Mouse (Mus musculus) embryo, embryonic 9.5 days (tissue): ENCODE measurements around the gene Orm1.
A peak's percentile ranks its signal among the peaks of the same experiment; 100 is the strongest.

Source experiments
- DNase-seq: peaks from one replicate; pipeline ENCODE4 v3.0.0-alpha.2; 2017; ENCODE audit errors: extremely low spot score

Gene Orm1

GRCm38 (mm10) chr4:63355877-63356665 is 11.7 kb downstream of the Orm1 start, which contains the start of gene Orm3:
Gene Orm3, plus strand, starts transcription at chr4:63356162.
- DNase-seq, result no peak

GRCm38 (mm10) chr4:63356981-63357570 is 12.7 kb downstream of the Orm1 start:
- DNase-seq, result no peak

DNA sequence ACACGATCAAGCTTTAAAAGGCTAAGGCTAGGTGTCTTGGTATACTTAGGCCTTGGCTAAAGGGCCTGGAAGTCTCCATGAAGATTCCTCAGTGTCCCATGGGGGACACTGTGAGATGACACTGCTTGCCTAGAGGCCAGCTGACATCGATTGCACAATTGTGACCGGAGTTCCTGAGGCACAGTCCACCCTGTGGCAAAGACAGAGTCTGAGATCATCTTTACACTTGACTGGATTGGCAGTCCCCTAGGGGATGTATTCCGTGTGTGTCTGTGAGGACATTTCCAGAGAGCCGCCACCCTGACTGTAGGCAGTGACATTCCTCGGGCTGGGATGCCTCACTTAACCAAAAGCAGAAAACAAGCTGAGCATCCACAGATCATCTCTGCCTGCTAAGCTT is 15.5 kb downstream of the Orm1 start:
- no peak for DNase-seq

DNA sequence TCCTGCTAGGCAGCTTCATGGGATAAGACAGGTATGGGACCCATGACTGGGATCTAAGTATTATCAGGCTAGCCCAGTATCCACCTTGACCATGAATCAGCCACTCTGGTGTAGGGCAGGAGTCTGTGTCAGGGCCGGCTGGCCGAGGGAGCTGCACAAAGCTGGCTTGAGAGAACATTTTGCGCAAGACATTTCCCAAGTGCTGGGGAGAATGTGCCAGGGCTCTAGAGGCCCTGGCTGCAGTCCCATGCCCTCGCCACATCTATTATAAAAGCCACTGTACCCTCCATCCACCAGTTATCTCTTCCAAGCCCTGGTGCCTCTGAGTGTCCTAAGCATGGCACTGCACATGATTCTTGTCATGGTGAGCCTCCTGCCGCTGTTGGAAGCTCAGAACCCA is 17.8 kb downstream of the Orm1 start, which contains the start of gene Orm2:
TSS of gene Orm2 (plus strand) at position 300 of the 400 bp plus-strand sequence.
- no peak for DNase-seq

DNA sequence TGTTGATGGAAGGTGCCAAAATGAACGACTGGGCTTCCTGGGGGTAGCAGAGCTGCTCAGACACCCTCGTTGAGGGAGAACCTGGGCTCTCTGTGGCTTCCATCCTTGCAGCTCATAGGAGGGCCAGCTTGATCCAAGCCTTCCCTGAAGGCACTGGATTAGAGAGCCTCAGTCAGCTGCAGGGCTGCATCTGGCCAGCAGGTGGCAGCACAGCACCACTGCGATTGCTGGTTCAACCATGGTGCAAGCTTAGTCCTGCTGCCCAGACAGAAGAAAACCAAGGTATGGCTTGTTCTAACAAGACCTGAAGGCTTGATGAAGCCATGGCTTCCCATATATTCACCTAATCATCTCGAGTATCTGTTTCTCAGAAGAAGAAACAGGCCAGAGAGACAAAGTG is 24.2 kb downstream of the Orm1 start:
- peak; percentile 81 for DNase-seq

DNA sequence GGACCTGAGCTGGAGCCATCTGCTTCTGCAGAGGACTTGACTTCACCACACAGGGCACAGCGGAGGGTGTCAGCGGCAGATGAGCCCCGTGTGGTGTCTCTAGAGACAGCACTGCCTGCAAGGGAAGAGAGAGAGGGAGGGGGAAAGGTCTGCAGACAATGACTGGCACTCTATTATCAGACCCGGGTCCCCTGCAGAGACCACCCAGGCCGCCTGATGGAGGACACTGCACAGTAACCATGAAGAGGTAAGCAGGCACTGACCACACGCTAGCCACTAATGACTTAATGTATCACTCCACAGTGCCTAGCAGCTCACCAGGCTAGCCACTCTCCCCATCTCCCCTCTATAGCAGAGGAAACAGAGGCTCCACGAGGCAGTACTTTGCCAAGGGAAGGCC is 26.5 kb downstream of the Orm1 start:
- no peak for DNase-seq

GRCm38 (mm10) chr4:63371890-63372289 is 27.5 kb downstream of the Orm1 start:
- DNase-seq, result peak; percentile 36

DNA sequence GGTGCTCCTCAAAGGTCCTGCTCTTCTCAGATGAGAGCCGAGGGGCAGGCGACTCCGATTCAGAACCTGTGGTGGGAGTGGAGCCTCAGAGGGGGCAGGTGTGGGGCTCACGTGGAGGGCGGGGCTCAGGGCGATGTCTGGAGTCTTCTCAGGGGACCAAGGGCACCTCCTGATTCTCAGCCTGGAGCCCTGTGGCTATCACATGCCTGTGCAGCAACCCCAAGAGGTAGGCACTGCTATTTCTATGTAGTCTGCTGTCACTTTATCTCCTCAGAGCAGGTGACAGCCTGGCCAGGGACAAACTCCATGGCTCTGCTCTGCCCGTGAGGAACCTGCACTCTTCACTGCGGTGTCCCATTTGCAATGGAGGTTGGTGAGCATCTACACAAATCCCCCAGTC is 29.0 kb downstream of the Orm1 start:
- no peak for DNase-seq

GRCm38 (mm10) chr4:63374331-63374730 is 30.0 kb downstream of the Orm1 start:
- DNase-seq, result no peak

- DNase-seq, result no peak
Measured at GRCm38 (mm10) chr4:63375367-63375766, 31.0 kb downstream of the Orm1 start.

DNA sequence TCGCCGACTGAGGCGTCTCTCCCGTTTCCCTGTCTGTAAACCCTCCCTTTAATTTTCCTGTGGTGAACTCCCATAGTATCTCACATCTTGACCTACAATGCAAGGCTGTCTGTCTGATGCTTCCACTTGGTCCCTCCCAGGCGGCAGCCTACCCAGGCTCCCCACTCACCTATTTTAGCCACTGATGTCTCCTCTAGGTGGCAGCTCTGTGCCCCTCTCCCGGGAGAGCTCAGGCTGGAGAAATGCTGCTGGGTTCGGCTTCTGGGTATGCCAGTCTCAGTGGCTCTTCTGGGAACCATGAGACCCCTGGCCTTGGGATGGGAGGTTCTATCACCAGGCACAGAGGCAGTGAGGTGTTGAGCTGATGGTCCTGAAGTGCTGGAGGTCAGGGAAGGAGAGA is 33.1 kb downstream of the Orm1 start:
- DNase-seq, result no peak

- no peak for DNase-seq
Measured at GRCm38 (mm10) chr4:63382676-63383369, 38.5 kb downstream of the Orm1 start.

DNA sequence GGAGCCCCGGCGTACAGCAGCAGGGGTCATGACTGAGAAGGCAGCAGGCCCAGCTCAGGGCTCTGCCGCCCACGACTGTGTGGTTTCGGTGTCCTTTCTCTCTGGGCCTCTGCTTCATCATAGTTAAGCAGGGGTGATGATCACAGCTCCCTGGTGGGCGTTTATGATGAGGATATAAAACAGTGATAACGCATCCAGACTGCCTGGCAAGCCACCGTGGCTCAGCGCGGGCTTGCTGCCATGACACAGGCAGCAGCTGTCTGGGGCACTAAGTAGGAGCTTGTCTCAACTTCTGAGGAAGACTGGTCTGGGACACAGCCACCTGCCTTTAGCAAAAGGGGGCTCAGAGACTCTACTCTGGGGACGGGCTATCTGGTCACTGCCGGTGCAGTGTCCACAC is 39.1 kb downstream of the Orm1 start:
- DNase-seq, result no peak

GRCm38 (mm10) chr4:63384262-63384661 is 39.9 kb downstream of the Orm1 start:
- no peak for DNase-seq

DNA sequence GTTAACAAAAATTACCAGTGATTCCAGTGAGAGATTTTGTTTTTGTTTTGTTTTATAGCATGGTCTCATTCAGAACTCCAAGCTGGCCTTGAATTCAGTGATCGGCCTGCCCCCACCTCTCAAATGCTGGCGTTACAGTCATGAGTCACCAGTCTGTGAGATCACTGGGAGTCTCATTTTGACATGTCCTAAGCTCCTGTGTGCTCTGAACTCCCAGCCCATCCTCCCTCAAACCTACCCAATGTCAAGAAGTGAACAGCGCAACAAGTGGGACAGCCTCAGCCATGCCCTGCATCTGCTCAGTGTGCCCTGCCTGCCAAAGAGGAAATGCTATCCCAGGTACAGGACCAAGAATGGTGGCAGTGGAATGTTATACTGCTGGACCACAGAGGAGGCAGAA is 40.9 kb downstream of the Orm1 start:
- no peak for DNase-seq

DNA sequence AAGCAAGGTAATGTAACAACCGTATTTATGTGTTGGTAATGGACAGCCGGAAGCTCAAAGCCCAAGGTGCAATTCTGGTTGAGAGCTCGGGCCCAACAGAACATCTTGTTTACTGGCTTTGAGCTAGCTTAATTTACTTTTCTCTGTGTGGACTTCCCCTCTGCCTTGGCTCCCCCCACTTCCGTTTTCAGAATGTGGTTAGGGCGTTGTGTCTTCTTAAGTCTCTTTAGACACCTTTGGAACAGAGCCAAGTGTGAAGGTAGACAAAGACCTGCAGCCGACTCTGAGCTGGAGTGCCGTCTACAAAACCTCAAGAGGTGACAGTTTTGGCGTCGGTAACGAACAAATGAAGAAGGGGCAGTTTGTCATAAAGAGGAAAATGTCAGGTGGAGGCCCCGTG is 41.4 kb downstream of the Orm1 start:
- no peak for DNase-seq

DNA sequence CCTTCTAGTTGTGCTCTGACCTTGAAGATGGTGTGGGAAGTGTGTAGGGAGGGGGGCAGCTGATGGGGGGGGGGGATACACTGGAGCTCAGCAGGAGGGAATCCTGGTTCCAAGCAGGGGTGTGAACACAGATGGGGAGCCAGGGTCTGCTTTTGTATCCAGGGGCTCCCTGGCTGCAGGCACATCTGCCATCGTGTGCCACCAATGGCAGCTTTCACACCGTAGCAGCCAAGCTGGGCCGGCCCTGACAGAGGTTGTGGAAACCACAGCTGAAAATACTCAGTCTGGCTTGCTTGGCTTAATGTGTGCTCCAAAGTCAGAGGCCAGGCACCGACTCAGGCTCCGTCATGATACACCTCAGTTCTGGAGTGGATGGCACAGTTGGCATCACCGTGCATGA is 43.7 kb downstream of the Orm1 start:
- DNase-seq, result no peak

- DNase-seq, result no peak
Measured at GRCm38 (mm10) chr4:63389121-63389886, 44.9 kb downstream of the Orm1 start.

DNA sequence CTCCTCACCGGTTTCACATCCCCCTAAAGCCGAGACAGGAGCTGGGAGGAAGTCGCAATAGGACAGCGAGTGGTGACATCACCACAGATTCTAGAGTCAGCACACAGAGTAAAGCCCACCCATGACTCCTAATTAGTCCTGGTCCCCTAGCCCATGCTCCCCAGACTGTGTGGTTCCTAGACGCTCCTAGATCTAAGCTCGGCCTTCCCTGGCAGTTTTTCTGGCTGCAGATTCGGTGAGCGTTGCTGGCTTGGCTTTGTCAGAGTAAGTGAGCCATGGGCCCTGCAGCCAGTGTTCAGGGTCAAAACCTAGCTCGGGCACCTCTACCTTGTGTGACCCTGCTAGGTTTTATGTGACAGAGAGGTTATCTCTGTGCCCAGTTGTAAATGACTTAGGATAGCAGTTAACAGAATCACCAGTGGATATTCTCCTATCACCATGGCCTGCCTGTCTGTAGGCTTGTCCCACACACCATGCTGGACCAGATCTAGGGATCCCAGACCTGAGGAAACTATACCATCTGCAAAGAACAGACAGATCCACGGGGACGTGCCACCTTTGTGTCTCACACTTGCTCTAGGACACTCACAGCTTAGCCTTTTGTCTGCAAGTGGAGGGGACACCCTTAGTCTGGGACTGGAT is 45.6 kb downstream of the Orm1 start:
- no peak for DNase-seq

GRCm38 (mm10) chr4:63391322-63391721 is 47.0 kb downstream of the Orm1 start:
- no peak for DNase-seq
